8 mouse cellular contexts compared by ENCODE assay signal in genomic region chr4:155568170-155568569, GRCm38 (mm10). TPM values are rescaled to one million over a fixed set of nuclear protein-coding genes. Genes with fewer than 3 reads are reported as not detected.
DNase-seq lines count a peak whose midpoint lies in the region; ATAC-seq and TF ChIP-seq lines count a peak whose summit lies in the region.

No protein-coding gene starts in this region.

- no peak for TF ChIP-seq POLR2A in small intestine, adult 2 months (IDR thresholded peaks at IDR 0.05; ENCODE audit: low read depth, low read length)

- no peaks in the 10 kb centered on the region for H3K36me3 ChIP-seq in midbrain, embryonic 14.5 days (ENCODE audit: control insufficient read depth, insufficient read depth, low read length)
- no peaks in the 10 kb centered on the region for H3K36me3 ChIP-seq in midbrain, embryonic 10.5 days
- H3K36me3 ChIP-seq in small intestine, adult 2 months (ENCODE audit: control insufficient read depth, insufficient read depth, low read length): no peaks in the 10 kb centered on the region

- no peaks in the 10 kb centered on the region for H3K9me3 ChIP-seq in midbrain, embryonic 14.5 days (ENCODE audit: control insufficient read depth, low read length)
- no peaks in the 10 kb centered on the region for H3K9me3 ChIP-seq in midbrain, embryonic 10.5 days (replicated peaks)

- H3K4me3 ChIP-seq in midbrain, embryonic 14.5 days (replicated peaks; ENCODE audit: low read depth, low read length): no peak overlapping the region
- no peak overlapping the region for H3K4me3 ChIP-seq in midbrain, embryonic 10.5 days
- H3K4me3 ChIP-seq in small intestine, adult 2 months (ENCODE audit: low read depth, low read length): no peak overlapping the region

- TF ChIP-seq CTCF in small intestine, adult 2 months (IDR thresholded peaks at IDR 0.05; ENCODE audit: extremely low read depth, insufficient read length, insufficient replicate concordance, low read depth, low read length): no peak

- no peaks in the 10 kb centered on the region for H3K27me3 ChIP-seq in midbrain, embryonic 14.5 days (ENCODE audit: control insufficient read depth, insufficient read depth, low read length)
- H3K27me3 ChIP-seq in midbrain, embryonic 10.5 days (ENCODE audit: low read depth, poor library complexity, severe bottlenecking): no peaks in the 10 kb centered on the region
- no peaks in the 10 kb centered on the region for H3K27me3 ChIP-seq in small intestine, adult 2 months (ENCODE audit: control insufficient read depth, insufficient read depth, low read length)

- peak; percentile 46 for DNase-seq in embryo, embryonic 10 days (ENCODE audit: low spot score)
- no peak for DNase-seq in embryo, embryonic 9.5 days (ENCODE audit: extremely low spot score)
- DNase-seq in midbrain, embryonic 14.5 days: peak; percentile 67
- DNase-seq in midbrain, embryonic 10.5 days (ENCODE audit: low spot score): no peak
- DNase-seq in embryo, embryonic 10.5 days (ENCODE audit: low spot score): peak; percentile 66
- DNase-seq in frontal cortex, postnatal 14 days (ENCODE audit: low spot score in 2 of 2): no peak
- DNase-seq in kidney, postnatal 4 days: no peak

- ATAC-seq in midbrain, embryonic 14.5 days (ENCODE audit: low FRiP score, low TSS enrichment): no peak

- no peak overlapping the region for H3K4me2 ChIP-seq in midbrain, embryonic 14.5 days (ENCODE audit: low read length)

- peaks cover 11% of the 10 kb centered on the region for H3K4me1 ChIP-seq in midbrain, embryonic 14.5 days (ENCODE audit: control insufficient read depth, insufficient read depth, low read length)
- H3K4me1 ChIP-seq in midbrain, embryonic 10.5 days: peaks cover 20% of the 10 kb centered on the region
- peaks cover 27% of the 10 kb centered on the region; the same call in 1 of the 2 replicates for H3K4me1 ChIP-seq in small intestine, adult 2 months (ENCODE audit: control insufficient read depth, insufficient read depth, insufficient read length, low read length)

- no peak overlapping the region for H3K9ac ChIP-seq in midbrain, embryonic 14.5 days (replicated peaks; ENCODE audit: low read length)

- H3K27ac ChIP-seq in midbrain, embryonic 14.5 days (replicated peaks; ENCODE audit: low read depth, low read length): no peak overlapping the region
- no peak overlapping the region for H3K27ac ChIP-seq in midbrain, embryonic 10.5 days (replicated peaks)
- H3K27ac ChIP-seq in small intestine, adult 2 months (ENCODE audit: insufficient read depth, low read depth, low read length): peak overlapping the region; percentile 45; the same call in 1 of the 2 replicates

- 42% methylated on average over 2 of the region's 2 CpGs for WGBS in midbrain, embryonic 14.5 days
- WGBS in midbrain, embryonic 10.5 days: 48% methylated on average over 2 of the region's 2 CpGs
- WGBS in small intestine, adult 2 months: 5% methylated on average over 2 of the region's 2 CpGs

RNA-seq across cellular contexts. Expression of gene Nadk, which starts 6.0 kb away (rescaled TPM):
- 70.4 and 95.1 TPM in 2 replicates for polyA plus RNA-seq in midbrain, embryonic 14.5 days (2014; fragmentation: Nextera tagmentation; extraction: Ambion mirVana)
- 105 and 110 TPM in 2 replicates for polyA plus RNA-seq in midbrain, embryonic 10.5 days (2016; fragmentation: Nextera tagmentation; extraction: Ambion mirVana)
- polyA plus RNA-seq in small intestine, adult 2 months (2012; rRNA removed): 76.8 and 135 TPM in 2 replicates

RNA-seq across cellular contexts. Expression of gene Slc35e2, which starts 33.0 kb away (rescaled TPM):
- polyA plus RNA-seq in midbrain, embryonic 14.5 days (2014; fragmentation: Nextera tagmentation; extraction: Ambion mirVana): 15.6 and 19.9 TPM in 2 replicates
- 11.9 and 13.4 TPM in 2 replicates for polyA plus RNA-seq in midbrain, embryonic 10.5 days (2016; fragmentation: Nextera tagmentation; extraction: Ambion mirVana)
- polyA plus RNA-seq in small intestine, adult 2 months (2012; rRNA removed): 14.2 and 20.1 TPM in 2 replicates

RNA-seq across cellular contexts. Expression of gene Cdk11b, which starts 56.5 kb away (rescaled TPM):
- 49.4 and 49.9 TPM in 2 replicates for polyA plus RNA-seq in midbrain, embryonic 14.5 days (2014; fragmentation: Nextera tagmentation; extraction: Ambion mirVana)
- 79.6 and 82.3 TPM in 2 replicates for polyA plus RNA-seq in midbrain, embryonic 10.5 days (2016; fragmentation: Nextera tagmentation; extraction: Ambion mirVana)
- 24.6 and 51.4 TPM in 2 replicates for polyA plus RNA-seq in small intestine, adult 2 months (2012; rRNA removed)

Comparison
In these comparisons a context has a peak if more than half of its experiments do, and no peak if none do; other contexts are left out.
1. DNase-seq: peak in embryo, embryonic 10 days (single experiment), midbrain, embryonic 14.5 days (single experiment) and embryo, embryonic 10.5 days (single experiment); none in embryo, embryonic 9.5 days (single experiment), midbrain, embryonic 10.5 days (single experiment), frontal cortex, postnatal 14 days (0 of 2) and kidney, postnatal 4 days (0 of 2).